Mouse (Mus musculus) layer of hippocampus, postnatal 10 days (tissue): ENCODE measurements at regions not wholly inside any gene's neighbourhood (a gene's known extent, or its start where the extent isn't known, plus 50 kb on each side); places are given as distances from the start of the nearest gene placed in this dataset.
A peak's percentile ranks its signal among the peaks of the same experiment; 100 is the strongest.

Experiments
- DNase-seq, 2 experiments: peaks; one replicate each; pipeline ENCODE4 v3.0.0; 2021; ENCODE audit warnings: low spot score in 2 of 2

GRCm38 (mm10) chr1:78761061-78761515, 55.5 kb upstream of the Kcne4 start:
- peak in 1 of 2 experiments; percentile 28 for DNase-seq
